Mouse (Mus musculus) stomach, embryonic 16.5 days (tissue): Measurements from ENCODE around the gene Ugcg. TPM values are rescaled to one million over a fixed set of nuclear protein-coding genes. Genes with fewer than 3 reads are reported as not detected.

Source experiments
- ATAC-seq: fragments of 200-750 bp; cut with Nextera tagmentation; 2 replicates; pipeline ENCODE4 v1.8.0; 2017; ENCODE audit warnings: moderate number of reproducible peaks, moderate TSS enrichment; ENCODE audit not compliant: insufficient read depth, low FRiP score
- H3K27ac ChIP-seq: fragments of 300-500 bp; sonication (generic); 2 replicates; pipeline ENCODE4 v1.5.1; 2014; ENCODE audit warnings: low read length
- H3K27me3 ChIP-seq: fragments of 300-500 bp; sonication (generic); 2 replicates; pipeline ENCODE4 v1.6.1; 2014; ENCODE audit warnings: low read length, control low read depth, mixed read lengths; ENCODE audit not compliant: control insufficient read depth, insufficient read depth
- H3K36me3 ChIP-seq: fragments of 300-500 bp; sonication (generic); 2 replicates; pipeline ENCODE4 v1.6.1; 2014; ENCODE audit warnings: low read length; ENCODE audit not compliant: control insufficient read depth, insufficient read depth
- H3K4me1 ChIP-seq: fragments of 300-500 bp; sonication (generic); 2 replicates; pipeline ENCODE4 v1.6.1; 2014; ENCODE audit warnings: low read length, control low read depth, mixed read lengths; ENCODE audit not compliant: control insufficient read depth, insufficient read depth
- H3K4me2 ChIP-seq: fragments of 300-500 bp; sonication (generic); 2 replicates; pipeline ENCODE4 v1.6.1; 2014; ENCODE audit warnings: low read depth, low read length, mixed read lengths
- H3K4me3 ChIP-seq: fragments of 300-500 bp; sonication (generic); replicated peaks from 2 replicates; pipeline ENCODE4 v1.5.1; 2014; ENCODE audit warnings: mild to moderate bottlenecking, low read length
- H3K9ac ChIP-seq: fragments of 300-500 bp; sonication (generic); 2 replicates; pipeline ENCODE4 v1.6.1; 2014; ENCODE audit warnings: low read length
- H3K9me3 ChIP-seq: fragments of 300-500 bp; sonication (generic); replicated peaks from 2 replicates; pipeline ENCODE4 v1.6.1; 2016; ENCODE audit warnings: low read length, control low read depth; ENCODE audit not compliant: control insufficient read depth
- WGBS: fragments of 180-500 bp; shearing (Covaris S2); extraction: QIAGEN DNeasy Blood & Tissue Kit; methylation state at CpG from one replicate; pipeline ENCODE4 v1.1.7; 2014; 5-methylcytosine and 5-hydroxymethylcytosine counted together
- polyA plus RNA-seq: library from polyadenylated mRNA; unstranded; fragments of >200 nt; fragmentation: Nextera tagmentation; extraction: Ambion mirVana; gene quantifications from 2 replicates; pipeline ENCODE4 v1.2.1, GENCODE M21; 2015

The Ugcg gene
- polyA plus RNA-seq, 1 experiment from 2014 or later = 9.7 TPM

- Histone ChIP-seq H3K4me2 (no peak overlapping the region), H3K4me1 (no peaks in the 10 kb centered on the region), H3K9me3 (no peaks in the 10 kb centered on the region), H3K9ac (no peak overlapping the region), H3K36me3 (no peaks in the 10 kb centered on the region), H3K27me3 (no peaks in the 10 kb centered on the region), H3K27ac (peak overlapping the region; percentile 6; the same call in 1 of the 2 replicates), H3K4me3 (no peak overlapping the region)
- ATAC-seq = no peak
- WGBS = 91% methylated on average over 4 of the region's 4 CpGs
These were observed 52.0 kb downstream of the Ugcg start for GRCm38 (mm10) chr4:59241096-59241495.

- Histone ChIP-seq H3K4me2 (no peak overlapping the region), H3K4me1 (no peaks in the 10 kb centered on the region), H3K9ac (no peak overlapping the region), H3K27me3 (no peaks in the 10 kb centered on the region), H3K27ac (peak overlapping the region; percentile 1; the same call in 1 of the 2 replicates), H3K36me3 (no peaks in the 10 kb centered on the region), H3K9me3 (no peaks in the 10 kb centered on the region), H3K4me3 (no peak overlapping the region)
- 83% methylated on average over 3 of the region's 3 CpGs for WGBS
- peak; percentile 35; the same call in 1 of the 2 replicates for ATAC-seq
These were observed 53.2 kb downstream of the Ugcg start for GRCm38 (mm10) chr4:59242221-59242620.

DNA sequence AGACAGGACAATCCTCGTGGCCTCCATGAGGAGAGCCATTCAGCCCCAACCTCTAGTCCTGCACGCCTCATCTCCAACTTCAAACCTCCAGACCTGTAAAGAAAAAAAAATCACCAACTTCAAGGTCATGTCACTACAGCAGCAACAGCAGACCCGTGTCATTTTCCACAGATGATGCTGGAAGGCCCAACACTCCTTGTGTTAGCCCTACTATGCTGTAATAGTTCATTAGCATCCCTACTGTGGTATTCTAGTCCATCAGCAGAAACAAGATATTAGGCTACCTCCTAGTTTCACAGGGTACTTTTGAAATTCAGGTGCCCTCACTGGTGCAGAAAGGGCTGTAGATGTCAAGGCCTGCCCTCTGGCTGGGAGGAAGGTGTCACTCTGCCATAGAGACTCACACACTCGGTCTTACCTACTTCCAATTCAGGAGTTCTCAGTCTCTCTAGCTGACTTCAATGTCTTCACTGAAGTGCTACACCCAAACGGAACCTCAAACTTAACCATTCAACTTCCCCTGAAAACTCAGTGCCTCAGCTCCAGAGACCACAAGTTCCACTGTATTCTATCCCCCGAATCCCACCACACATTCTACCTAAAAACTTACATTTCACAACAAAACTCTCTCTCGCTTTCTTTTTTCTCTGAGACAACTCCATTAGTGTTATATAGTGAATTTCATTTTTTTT, 54.9 kb downstream of the Ugcg start:
- H3K4me3 ChIP-seq = no peak overlapping the region
- no peak overlapping the region for H3K9ac ChIP-seq
- H3K27me3 ChIP-seq = no peaks in the 10 kb centered on the region
- H3K4me1 ChIP-seq = no peaks in the 10 kb centered on the region
- no peak overlapping the region for H3K4me2 ChIP-seq
- H3K9me3 ChIP-seq = no peaks in the 10 kb centered on the region
- ATAC-seq = no peak
- H3K36me3 ChIP-seq = no peaks in the 10 kb centered on the region
- H3K27ac ChIP-seq = no peak overlapping the region
- 76% methylated on average over 7 of the region's 7 CpGs for WGBS

- Histone ChIP-seq H3K9ac (no peak overlapping the region), H3K27ac (peak overlapping the region; percentile 55), H3K4me2 (no peak overlapping the region), H3K9me3 (no peaks in the 10 kb centered on the region), H3K36me3 (no peaks in the 10 kb centered on the region), H3K4me1 (no peaks in the 10 kb centered on the region), H3K27me3 (no peaks in the 10 kb centered on the region), H3K4me3 (no peak overlapping the region)
- ATAC-seq = peak; percentile 81
- WGBS = 55% methylated on average over 7 of the region's 7 CpGs
These were observed 55.9 kb downstream of the Ugcg start for GRCm38 (mm10) chr4:59244791-59245555.

DNA sequence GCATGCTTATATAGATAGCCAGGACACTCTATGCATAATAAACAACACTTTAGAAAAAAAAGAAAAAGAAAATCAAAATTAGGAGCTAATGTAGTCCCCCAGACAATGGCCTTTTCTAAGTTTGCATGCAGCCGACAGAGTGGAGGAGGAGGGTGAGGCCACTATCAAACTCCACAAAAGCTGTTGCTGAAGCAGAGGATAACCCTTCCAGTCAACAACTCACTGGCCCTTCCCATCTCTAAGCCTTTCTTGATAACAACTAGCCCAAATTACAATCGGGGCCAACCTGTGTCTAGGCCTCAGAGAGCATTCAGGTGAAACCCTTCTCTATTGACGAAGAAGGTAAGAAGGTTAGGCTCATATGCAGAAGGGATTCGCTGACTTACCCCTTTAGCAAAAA, 56.7 kb downstream of the Ugcg start:
- H3K27ac ChIP-seq = 0 out of 2 replicates have a peak overlapping the region, but pooled peaks have one; percentile 3

DNA sequence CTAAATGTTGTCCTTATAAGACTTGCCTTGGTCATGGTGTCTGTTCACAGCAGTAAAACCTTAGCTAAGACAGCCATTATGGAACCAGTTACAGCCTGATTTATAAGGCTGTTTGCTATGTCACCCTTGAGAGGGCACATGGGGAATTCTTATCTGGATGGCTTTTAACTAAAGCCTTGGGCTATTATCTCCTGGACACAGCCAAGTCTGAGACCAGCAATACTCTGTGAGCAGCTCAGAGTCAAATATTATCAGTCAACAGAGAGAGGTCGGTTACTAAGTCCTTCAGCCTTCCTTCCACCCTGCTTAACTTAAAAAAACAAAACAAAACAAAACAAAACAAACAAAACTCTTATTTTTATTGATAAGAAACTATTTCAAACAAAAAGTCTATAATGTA, 58.5 kb downstream of the Ugcg start:
- 44% methylated on average over 1 of the region's 1 CpGs for WGBS
- no peak for ATAC-seq
- no peak overlapping the region for H3K4me2 ChIP-seq
- no peaks in the 10 kb centered on the region for H3K9me3 ChIP-seq
- no peak overlapping the region for H3K9ac ChIP-seq
- no peak overlapping the region for H3K4me3 ChIP-seq
- H3K36me3 ChIP-seq = no peaks in the 10 kb centered on the region
- H3K4me1 ChIP-seq = no peaks in the 10 kb centered on the region
- H3K27me3 ChIP-seq = no peaks in the 10 kb centered on the region
- no peak overlapping the region for H3K27ac ChIP-seq

More for the DNA sequence above, 56.7 kb downstream of the Ugcg start:
- no peak for ATAC-seq
- Histone ChIP-seq H3K4me3 (no peak overlapping the region), H3K9me3 (no peaks in the 10 kb centered on the region), H3K9ac (no peak overlapping the region), H3K27me3 (no peaks in the 10 kb centered on the region), H3K4me2 (no peak overlapping the region), H3K36me3 (no peaks in the 10 kb centered on the region), H3K4me1 (no peaks in the 10 kb centered on the region)
- 79% methylated on average over 4 of the region's 4 CpGs for WGBS

DNA sequence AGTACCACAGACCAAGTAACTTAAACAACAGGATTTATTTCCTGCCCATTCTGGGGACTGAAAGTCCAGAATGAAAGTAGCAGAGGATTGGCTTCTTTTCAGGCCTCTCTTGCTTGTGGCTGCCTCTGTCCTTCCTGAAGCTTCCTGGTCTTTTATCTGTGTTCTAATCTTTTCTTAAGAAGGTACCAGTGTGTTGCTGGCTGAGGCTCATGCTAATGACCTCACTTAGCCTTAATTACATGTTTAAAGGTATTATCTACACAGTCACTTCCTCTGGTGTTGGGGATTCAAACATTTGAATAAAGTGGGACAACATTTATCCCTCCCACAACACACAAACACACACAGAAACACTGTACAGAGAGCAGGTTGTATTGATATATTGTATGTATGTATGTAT, 59.0 kb downstream of the Ugcg start:
- ATAC-seq = no peak
- Histone ChIP-seq H3K27me3 (no peaks in the 10 kb centered on the region), H3K36me3 (no peaks in the 10 kb centered on the region), H3K27ac (no peak overlapping the region), H3K4me2 (no peak overlapping the region), H3K9ac (no peak overlapping the region), H3K4me3 (no peak overlapping the region), H3K9me3 (no peaks in the 10 kb centered on the region), H3K4me1 (no peaks in the 10 kb centered on the region)

GRCm38 (mm10) chr4:59252386-59253054, 63.5 kb downstream of the Ugcg start:
- 0 out of 2 replicates have a peak, but pooled peaks have one; percentile 27 for ATAC-seq
- no peak overlapping the region for H3K4me3 ChIP-seq
- H3K9me3 ChIP-seq = no peaks in the 10 kb centered on the region
- no peaks in the 10 kb centered on the region for H3K36me3 ChIP-seq
- no peaks in the 10 kb centered on the region for H3K4me1 ChIP-seq
- no peak overlapping the region for H3K4me2 ChIP-seq
- H3K9ac ChIP-seq = no peak overlapping the region
- WGBS = 68% methylated on average over 6 of the region's 6 CpGs
- H3K27ac ChIP-seq = peak overlapping the region; percentile 80
- H3K27me3 ChIP-seq = no peaks in the 10 kb centered on the region

DNA sequence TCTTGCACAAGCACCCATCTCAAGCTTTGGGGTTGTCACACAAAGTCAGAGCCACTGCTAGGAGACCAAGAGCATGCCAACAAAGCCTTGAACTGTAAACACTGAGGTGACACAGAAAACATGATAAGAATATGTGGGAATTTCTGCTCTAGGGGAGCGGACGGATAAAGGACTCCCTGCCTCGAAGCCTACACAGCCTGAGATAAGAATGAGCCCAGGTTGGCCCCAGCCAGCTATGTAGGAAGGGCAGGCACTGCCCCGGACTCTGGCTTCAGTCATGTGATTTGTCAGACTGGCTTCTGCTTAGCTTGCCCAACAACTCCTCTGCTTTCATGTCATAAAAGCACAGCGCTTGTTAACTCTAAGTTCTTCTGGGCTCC, 64.0 kb downstream of the Ugcg start:
- 58% methylated on average over 5 of the region's 5 CpGs for WGBS
- no peak overlapping the region for H3K9ac ChIP-seq
- H3K4me1 ChIP-seq = no peaks in the 10 kb centered on the region
- H3K4me3 ChIP-seq = no peak overlapping the region
- H3K27me3 ChIP-seq = no peaks in the 10 kb centered on the region
- H3K4me2 ChIP-seq = no peak overlapping the region
- no peaks in the 10 kb centered on the region for H3K9me3 ChIP-seq
- H3K36me3 ChIP-seq = no peaks in the 10 kb centered on the region
- H3K27ac ChIP-seq = peak overlapping the region; percentile 80
- ATAC-seq = peak; percentile 56; the same call in 1 of the 2 replicates
